Mouse (Mus musculus): Measurements from ENCODE around the gene Npb. TPM values are rescaled to one million over a fixed set of nuclear protein-coding genes. Genes with fewer than 3 reads are reported as not detected.
A peak's percentile ranks its signal among the peaks of the same experiment; 100 is the strongest.

Gene Npb
- polyA plus RNA-seq, 1 experiment from 2014 or later = 4.8 TPM

GRCm38 (mm10) chr11:120612763-120613162 lies 4.5 kb downstream of the Npb start:
- Histone ChIP-seq H3K36me3 (peaks cover 66% of the 10 kb centered on the region), H3K27me3 (ENCODE audit: insufficient read depth, poor library complexity, severe bottlenecking) (peaks cover 14% of the 10 kb centered on the region), H3K9me3 (no peaks in the 10 kb centered on the region), H3K27ac (no peak overlapping the region), H3K4me3 (peak overlapping the region; percentile 2; the same call in 1 of the 2 replicates), H3K4me1 (peaks cover 38% of the 10 kb centered on the region)
- WGBS = 37% methylated on average over 6 of the region's 6 CpGs
- peak; percentile 89 for DNase-seq (ENCODE audit: low spot score)

GRCm38 (mm10) chr11:120613481-120613972 lies 5.2 kb downstream of the Npb start:
- peaks cover 34% of the 10 kb centered on the region for H3K4me1 ChIP-seq
- H3K27ac ChIP-seq = no peak overlapping the region
- H3K36me3 ChIP-seq = peaks cover 74% of the 10 kb centered on the region
- no peaks in the 10 kb centered on the region for H3K9me3 ChIP-seq
- no peak overlapping the region for H3K4me3 ChIP-seq
- H3K27me3 ChIP-seq (ENCODE audit: insufficient read depth, poor library complexity, severe bottlenecking) = peaks cover 12% of the 10 kb centered on the region
- DNase-seq (ENCODE audit: low spot score) = no peak
- WGBS = 82% methylated on average over 10 of the region's 10 CpGs

GRCm38 (mm10) chr11:120613976-120614375 lies 5.7 kb downstream of the Npb start:
- Histone ChIP-seq H3K27me3 (ENCODE audit: insufficient read depth, poor library complexity, severe bottlenecking) (peaks cover 10% of the 10 kb centered on the region), H3K4me1 (peaks cover 30% of the 10 kb centered on the region), H3K9me3 (no peaks in the 10 kb centered on the region), H3K36me3 (peaks cover 78% of the 10 kb centered on the region), H3K4me3 (no peak overlapping the region), H3K27ac (no peak overlapping the region)
- no peak for DNase-seq (ENCODE audit: low spot score)
- WGBS = 89% methylated on average over 8 of the region's 8 CpGs

GRCm38 (mm10) chr11:120615167-120615566 lies 6.9 kb downstream of the Npb start:
- no peak overlapping the region for H3K4me3 ChIP-seq
- peaks cover 20% of the 10 kb centered on the region for H3K4me1 ChIP-seq
- no peak for DNase-seq (ENCODE audit: low spot score)
- no peak overlapping the region for H3K27ac ChIP-seq
- WGBS = 86% methylated on average over 6 of the region's 6 CpGs
- H3K9me3 ChIP-seq = no peaks in the 10 kb centered on the region
- no peaks in the 10 kb centered on the region; the same call in 1 of the 2 replicates for H3K27me3 ChIP-seq (ENCODE audit: insufficient read depth, poor library complexity, severe bottlenecking)
- H3K36me3 ChIP-seq = peaks cover 77% of the 10 kb centered on the region

GRCm38 (mm10) chr11:120615606-120616203 lies 7.4 kb downstream of the Npb start:
- Histone ChIP-seq H3K27ac (no peak overlapping the region), H3K4me1 (peaks cover 20% of the 10 kb centered on the region), H3K36me3 (peaks cover 77% of the 10 kb centered on the region), H3K27me3 (ENCODE audit: insufficient read depth, poor library complexity, severe bottlenecking) (no peaks in the 10 kb centered on the region; the same call in 1 of the 2 replicates), H3K9me3 (no peaks in the 10 kb centered on the region), H3K4me3 (0 out of 2 replicates have a peak overlapping the region, but pooled peaks have one; percentile 9)
- 89% methylated on average over 11 of the region's 11 CpGs for WGBS
- no peak for DNase-seq (ENCODE audit: low spot score)

GRCm38 (mm10) chr11:120616617-120617294 lies 8.5 kb downstream of the Npb start:
- peak overlapping the region; percentile 79 for H3K4me3 ChIP-seq
- H3K36me3 ChIP-seq = peaks cover 77% of the 10 kb centered on the region
- peaks cover 20% of the 10 kb centered on the region for H3K4me1 ChIP-seq
- H3K9me3 ChIP-seq = no peaks in the 10 kb centered on the region
- 35% methylated on average over 4 of the region's 4 CpGs for WGBS
- peak overlapping the region; percentile 89 for H3K27ac ChIP-seq
- no peaks in the 10 kb centered on the region for H3K27me3 ChIP-seq (ENCODE audit: insufficient read depth, poor library complexity, severe bottlenecking)
- DNase-seq (ENCODE audit: low spot score) = no peak

GRCm38 (mm10) chr11:120617519-120618112 lies 9.3 kb downstream of the Npb start, which contains the start of gene Pcyt2:
Gene Pcyt2, minus strand, starts transcription at chr11:120617936.
- peak; percentile 96 for DNase-seq (ENCODE audit: low spot score)
- WGBS = under 1% methylated on average over 56 of the region's 56 CpGs
- no peaks in the 10 kb centered on the region for H3K9me3 ChIP-seq
- H3K4me3 ChIP-seq = peak within 1 kb of the TSS; percentile 79
- H3K27ac ChIP-seq = peak within 1 kb of the TSS; percentile 89
- H3K27me3 ChIP-seq (ENCODE audit: insufficient read depth, poor library complexity, severe bottlenecking) = no peaks in the 10 kb centered on the region
- H3K36me3 ChIP-seq = peaks cover 75% of the 10 kb centered on the region
- peaks cover 20% of the 10 kb centered on the region for H3K4me1 ChIP-seq

- Histone ChIP-seq H3K27me3 (ENCODE audit: insufficient read depth, poor library complexity, severe bottlenecking) (no peaks in the 10 kb centered on the region), H3K9me3 (no peaks in the 10 kb centered on the region), H3K4me3 (peak overlapping the region; percentile 79; the same call in 1 of the 2 replicates), H3K4me1 (peaks cover 27% of the 10 kb centered on the region), H3K27ac (peak overlapping the region; percentile 89), H3K36me3 (peaks cover 71% of the 10 kb centered on the region)
- WGBS = 90% methylated on average over 25 of the region's 25 CpGs
- no peak for DNase-seq (ENCODE audit: low spot score)
Observed at GRCm38 (mm10) chr11:120618619-120619535, 10.6 kb downstream of the Npb start.

- H3K36me3 ChIP-seq = peaks cover 60% of the 10 kb centered on the region
- WGBS = 90% methylated on average over 14 of the region's 14 CpGs
Observed at GRCm38 (mm10) chr11:120620195-120620594, 11.9 kb downstream of the Npb start.

GRCm38 (mm10) chr11:120622805-120623204 lies 14.5 kb downstream of the Npb start:
- Histone ChIP-seq H3K4me1 (peaks cover 31% of the 10 kb centered on the region), H3K4me3 (no peak overlapping the region), H3K27ac (no peak overlapping the region), H3K9me3 (no peaks in the 10 kb centered on the region), H3K27me3 (ENCODE audit: insufficient read depth, poor library complexity, severe bottlenecking) (no peaks in the 10 kb centered on the region), H3K36me3 (peaks cover 65% of the 10 kb centered on the region)
- no peak for DNase-seq (ENCODE audit: low spot score)
- WGBS = 91% methylated on average over 6 of the region's 6 CpGs

More at GRCm38 (mm10) chr11:120620195-120620594, 11.9 kb downstream of the Npb start:
- no peak overlapping the region; the same call in 1 of the 2 replicates for H3K27ac ChIP-seq
- H3K4me1 ChIP-seq = peaks cover 37% of the 10 kb centered on the region
- no peaks in the 10 kb centered on the region for H3K27me3 ChIP-seq (ENCODE audit: insufficient read depth, poor library complexity, severe bottlenecking)
- H3K4me3 ChIP-seq = no peak overlapping the region
- DNase-seq (ENCODE audit: low spot score) = no peak
- H3K9me3 ChIP-seq = no peaks in the 10 kb centered on the region

- Histone ChIP-seq H3K27me3 (ENCODE audit: insufficient read depth, poor library complexity, severe bottlenecking) (no peaks in the 10 kb centered on the region), H3K36me3 (peaks cover 59% of the 10 kb centered on the region), H3K4me3 (peak overlapping the region; percentile 99), H3K27ac (peak overlapping the region; percentile 89), H3K9me3 (no peaks in the 10 kb centered on the region), H3K4me1 (peaks cover 33% of the 10 kb centered on the region)
- DNase-seq (ENCODE audit: low spot score) = peak; percentile 92
- WGBS = 12% methylated on average over 30 of the region's 30 CpGs
Observed at GRCm38 (mm10) chr11:120623961-120624679, 15.8 kb downstream of the Npb start.

Data from heart, embryonic 10.5 days (tissue).